Mouse (Mus musculus): Measurements from ENCODE around the gene Lamtor3. TPM values are rescaled to one million over a fixed set of nuclear protein-coding genes. Genes with fewer than 3 reads are reported as not detected.
A peak's percentile ranks its signal among the peaks of the same experiment; 100 is the strongest.

The Lamtor3 gene
- polyA plus RNA-seq, 1 experiment from 2014 or later, result 46.5 TPM

DNA sequence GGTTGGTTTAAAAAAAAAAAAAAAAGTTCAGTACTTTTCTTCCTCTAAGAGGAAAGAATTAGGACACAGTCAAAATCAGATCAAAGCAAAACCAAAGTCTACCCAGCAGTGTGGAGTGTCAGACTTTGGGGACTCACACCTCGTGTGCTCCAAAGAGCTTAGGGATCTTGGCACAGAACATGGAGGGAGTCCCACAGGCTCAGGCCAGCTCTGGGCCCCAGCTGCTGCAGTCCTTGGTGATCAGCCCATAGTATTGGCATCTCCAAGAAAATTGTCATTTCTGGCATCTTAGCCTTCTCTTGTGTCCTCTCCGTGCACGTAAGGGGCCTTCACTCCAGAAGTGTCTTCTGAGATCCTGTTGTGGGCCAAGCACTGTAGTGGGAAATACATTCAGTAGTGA, 27.2 kb upstream of the Lamtor3 start:
- Histone ChIP-seq H3K27ac (ENCODE audit: low read depth) (no peak overlapping the region), H3K9me3 (ENCODE audit: low read length) (no peaks in the 10 kb centered on the region), H3K27me3 (ENCODE audit: insufficient read depth, low read length) (no peaks in the 10 kb centered on the region), H3K4me1 (ENCODE audit: insufficient read depth) (0 out of 2 replicates have a peak, but pooled peaks cover 4% of the 10 kb centered on the region), H3K4me2 (ENCODE audit: low read depth, low read length) (no peak overlapping the region), H3K4me3 (ENCODE audit: low read depth, low read length) (no peak overlapping the region), H3K36me3 (replicated peaks; ENCODE audit: insufficient read depth, low read length) (peaks cover 12% of the 10 kb centered on the region; the same call in 1 of the 2 replicates), H3K9ac (replicated peaks) (no peak overlapping the region)
- no peak for TF ChIP-seq EP300 (IDR thresholded peaks at IDR 0.05; ENCODE audit: low read depth)
- no peak for TF ChIP-seq CTCF (IDR thresholded peaks at IDR 0.05; ENCODE audit: low read depth)
- DNase-seq, result no peak
- WGBS (ENCODE audit: insufficient replicate concordance), result 77% methylated on average over 3 of the region's 3 CpGs
- no peak for ATAC-seq

- no peak for DNase-seq
- ATAC-seq, result no peak
- no peak overlapping the region for H3K9ac ChIP-seq (replicated peaks)
- no peaks in the 10 kb centered on the region for H3K27me3 ChIP-seq (ENCODE audit: insufficient read depth, low read length)
- H3K4me1 ChIP-seq (ENCODE audit: insufficient read depth), result 0 out of 2 replicates have a peak, but pooled peaks cover 4% of the 10 kb centered on the region
- TF ChIP-seq CTCF (IDR thresholded peaks at IDR 0.05; ENCODE audit: low read depth) (no peak), EP300 (IDR thresholded peaks at IDR 0.05; ENCODE audit: low read depth) (no peak)
- H3K4me3 ChIP-seq (ENCODE audit: low read depth, low read length), result no peak overlapping the region
- no peaks in the 10 kb centered on the region for H3K9me3 ChIP-seq (ENCODE audit: low read length)
- no peak overlapping the region for H3K4me2 ChIP-seq (ENCODE audit: low read depth, low read length)
- H3K36me3 ChIP-seq (replicated peaks; ENCODE audit: insufficient read depth, low read length), result peaks cover 12% of the 10 kb centered on the region; the same call in 1 of the 2 replicates
- H3K27ac ChIP-seq (ENCODE audit: low read depth), result no peak overlapping the region
- 94% methylated on average over 4 of the region's 4 CpGs for WGBS (ENCODE audit: insufficient replicate concordance)
These were observed 26.2 kb upstream of the Lamtor3 start for GRCm38 (mm10) chr3:137892118-137892517.

DNA sequence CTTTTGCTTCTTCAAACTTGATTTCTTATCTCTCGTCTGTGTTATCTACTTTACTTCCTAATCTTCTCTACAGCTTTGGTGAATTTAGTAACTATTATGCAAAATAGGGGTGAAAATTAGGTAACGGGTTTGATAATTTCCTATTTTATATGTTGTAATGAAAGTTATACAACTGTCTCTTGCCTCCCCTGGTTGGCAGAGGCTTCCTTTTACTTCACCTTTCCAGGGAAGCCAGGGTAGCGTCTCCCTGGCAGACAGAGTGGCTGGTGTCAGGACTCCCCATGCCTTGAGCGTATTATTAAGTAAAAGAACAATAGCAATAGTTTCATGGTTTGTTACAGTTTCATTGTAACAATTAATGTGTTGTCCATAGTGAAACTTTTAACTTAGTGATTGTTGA, 24.5 kb upstream of the Lamtor3 start:
- H3K27ac ChIP-seq (ENCODE audit: low read depth), result no peak overlapping the region
- H3K9me3 ChIP-seq (ENCODE audit: low read length), result no peaks in the 10 kb centered on the region
- no peak for DNase-seq
- H3K4me1 ChIP-seq (ENCODE audit: insufficient read depth), result no peaks in the 10 kb centered on the region
- ATAC-seq, result no peak
- H3K27me3 ChIP-seq (ENCODE audit: insufficient read depth, low read length), result no peaks in the 10 kb centered on the region
- peaks cover 23% of the 10 kb centered on the region for H3K36me3 ChIP-seq (replicated peaks; ENCODE audit: insufficient read depth, low read length)
- H3K4me3 ChIP-seq (ENCODE audit: low read depth, low read length), result no peak overlapping the region
- 71% methylated on average over 4 of the region's 4 CpGs for WGBS (ENCODE audit: insufficient replicate concordance)
- TF ChIP-seq CTCF (IDR thresholded peaks at IDR 0.05; ENCODE audit: low read depth) (no peak), EP300 (IDR thresholded peaks at IDR 0.05; ENCODE audit: low read depth) (no peak)
- no peak overlapping the region for H3K4me2 ChIP-seq (ENCODE audit: low read depth, low read length)
- no peak overlapping the region for H3K9ac ChIP-seq (replicated peaks)

DNA sequence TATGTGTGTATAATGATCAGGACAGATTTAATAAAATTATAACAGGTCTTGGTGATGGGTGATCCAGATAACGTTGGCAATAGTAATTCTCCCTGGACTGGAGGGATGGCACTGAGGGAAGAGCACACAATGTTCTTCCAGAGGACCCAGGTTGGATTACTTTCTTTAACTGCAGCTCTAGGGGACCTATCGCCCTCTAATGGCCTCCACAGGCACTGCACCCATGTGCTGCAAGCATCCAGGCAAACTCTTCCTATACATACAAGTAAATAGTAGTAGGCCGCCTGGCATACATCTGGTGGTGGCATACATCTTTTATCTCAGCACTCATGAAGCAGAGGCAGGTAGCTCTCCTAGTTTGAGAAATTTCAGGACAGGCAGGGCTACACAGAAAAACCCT, 23.1 kb upstream of the Lamtor3 start:
- 78% methylated on average over 3 of the region's 3 CpGs for whole genome bisulfite sequencing (ENCODE audit: insufficient replicate concordance)
- DNase-seq (peak; percentile 43), ATAC-seq (no peak)
- Histone ChIP-seq H3K36me3 (replicated peaks; ENCODE audit: insufficient read depth, low read length) (peaks cover 23% of the 10 kb centered on the region), H3K4me1 (ENCODE audit: insufficient read depth) (no peaks in the 10 kb centered on the region), H3K27ac (ENCODE audit: low read depth) (no peak overlapping the region), H3K9ac (replicated peaks) (no peak overlapping the region), H3K4me3 (ENCODE audit: low read depth, low read length) (no peak overlapping the region), H3K27me3 (ENCODE audit: insufficient read depth, low read length) (no peaks in the 10 kb centered on the region), H3K9me3 (ENCODE audit: low read length) (no peaks in the 10 kb centered on the region), H3K4me2 (ENCODE audit: low read depth, low read length) (no peak overlapping the region)
- TF ChIP-seq EP300 (IDR thresholded peaks at IDR 0.05; ENCODE audit: low read depth) (no peak), CTCF (IDR thresholded peaks at IDR 0.05; ENCODE audit: low read depth) (peak; percentile 72)

GRCm38 (mm10) chr3:137896386-137896785, 21.9 kb upstream of the Lamtor3 start:
- DNase-seq, result no peak
- Histone ChIP-seq H3K4me1 (ENCODE audit: insufficient read depth) (no peaks in the 10 kb centered on the region), H3K9ac (replicated peaks) (no peak overlapping the region), H3K4me3 (ENCODE audit: low read depth, low read length) (no peak overlapping the region), H3K27me3 (ENCODE audit: insufficient read depth, low read length) (no peaks in the 10 kb centered on the region), H3K9me3 (ENCODE audit: low read length) (no peaks in the 10 kb centered on the region), H3K27ac (ENCODE audit: low read depth) (no peak overlapping the region), H3K4me2 (ENCODE audit: low read depth, low read length) (no peak overlapping the region), H3K36me3 (replicated peaks; ENCODE audit: insufficient read depth, low read length) (peaks cover 25% of the 10 kb centered on the region)
- TF ChIP-seq CTCF (IDR thresholded peaks at IDR 0.05; ENCODE audit: low read depth) (no peak), EP300 (IDR thresholded peaks at IDR 0.05; ENCODE audit: low read depth) (no peak)
- 85% methylated on average over 4 of the region's 4 CpGs for WGBS (ENCODE audit: insufficient replicate concordance)
- no peak for ATAC-seq

- Histone ChIP-seq H3K27me3 (ENCODE audit: insufficient read depth, low read length) (no peaks in the 10 kb centered on the region), H3K4me1 (ENCODE audit: insufficient read depth) (no peaks in the 10 kb centered on the region), H3K9ac (replicated peaks) (no peak overlapping the region), H3K9me3 (ENCODE audit: low read length) (no peaks in the 10 kb centered on the region), H3K4me3 (ENCODE audit: low read depth, low read length) (no peak overlapping the region), H3K4me2 (ENCODE audit: low read depth, low read length) (no peak overlapping the region), H3K36me3 (replicated peaks; ENCODE audit: insufficient read depth, low read length) (peaks cover 27% of the 10 kb centered on the region), H3K27ac (ENCODE audit: low read depth) (no peak overlapping the region)
- WGBS (ENCODE audit: insufficient replicate concordance), result 89% methylated on average over 3 of the region's 3 CpGs
- ATAC-seq (no peak), DNase-seq (no peak)
- no peak for TF ChIP-seq CTCF (IDR thresholded peaks at IDR 0.05; ENCODE audit: low read depth)
- TF ChIP-seq EP300 (IDR thresholded peaks at IDR 0.05; ENCODE audit: low read depth), result no peak
These were observed 21.4 kb upstream of the Lamtor3 start for GRCm38 (mm10) chr3:137896867-137897266.

- Histone ChIP-seq H3K9me3 (ENCODE audit: low read length) (no peaks in the 10 kb centered on the region), H3K36me3 (replicated peaks; ENCODE audit: insufficient read depth, low read length) (peaks cover 34% of the 10 kb centered on the region), H3K4me2 (ENCODE audit: low read depth, low read length) (no peak overlapping the region), H3K27ac (ENCODE audit: low read depth) (no peak overlapping the region), H3K4me3 (ENCODE audit: low read depth, low read length) (no peak overlapping the region), H3K4me1 (ENCODE audit: insufficient read depth) (no peaks in the 10 kb centered on the region), H3K9ac (replicated peaks) (no peak overlapping the region), H3K27me3 (ENCODE audit: insufficient read depth, low read length) (no peaks in the 10 kb centered on the region)
- 59% methylated on average over 5 of the region's 5 CpGs for WGBS (ENCODE audit: insufficient replicate concordance)
- DNase-seq (no peak), ATAC-seq (no peak)
- TF ChIP-seq CTCF (IDR thresholded peaks at IDR 0.05; ENCODE audit: low read depth), result no peak
- TF ChIP-seq EP300 (IDR thresholded peaks at IDR 0.05; ENCODE audit: low read depth), result no peak
These were observed 20.6 kb upstream of the Lamtor3 start for GRCm38 (mm10) chr3:137897685-137898084.
